Mouse (Mus musculus): ENCODE results near the gene Frmpd1. TPM values are rescaled to one million over a fixed set of nuclear protein-coding genes. Genes with fewer than 3 reads are reported as not detected.

Gene Frmpd1
- polyA plus RNA-seq, 1 experiment from 2014 or later: 0.87 TPM

DNA sequence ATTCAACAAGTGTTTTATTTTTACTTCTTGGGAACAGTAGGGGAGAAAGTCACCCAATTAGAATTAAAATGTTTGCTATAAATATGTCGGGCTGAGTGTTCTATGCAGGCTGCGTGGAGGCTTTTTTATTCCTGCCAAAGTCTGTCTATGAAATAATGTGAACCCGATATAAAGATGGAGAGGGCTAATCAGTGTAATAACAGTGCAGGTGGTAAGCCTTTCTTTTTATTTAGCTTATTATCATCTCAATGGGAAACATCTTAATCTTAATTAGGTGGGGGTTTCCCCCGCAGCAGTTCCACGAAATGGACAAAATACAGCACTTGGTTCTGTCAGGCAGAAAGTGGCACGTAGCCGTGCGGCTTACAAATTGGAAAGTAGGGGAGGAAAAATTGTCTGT, 66.6 kb downstream of the Frmpd1 start:
- WGBS: 86% methylated on average over 8 of the region's 8 CpGs
- no peak for ATAC-seq (replicated peaks; ENCODE audit: low FRiP score, low TSS enrichment, low read depth)

DNA sequence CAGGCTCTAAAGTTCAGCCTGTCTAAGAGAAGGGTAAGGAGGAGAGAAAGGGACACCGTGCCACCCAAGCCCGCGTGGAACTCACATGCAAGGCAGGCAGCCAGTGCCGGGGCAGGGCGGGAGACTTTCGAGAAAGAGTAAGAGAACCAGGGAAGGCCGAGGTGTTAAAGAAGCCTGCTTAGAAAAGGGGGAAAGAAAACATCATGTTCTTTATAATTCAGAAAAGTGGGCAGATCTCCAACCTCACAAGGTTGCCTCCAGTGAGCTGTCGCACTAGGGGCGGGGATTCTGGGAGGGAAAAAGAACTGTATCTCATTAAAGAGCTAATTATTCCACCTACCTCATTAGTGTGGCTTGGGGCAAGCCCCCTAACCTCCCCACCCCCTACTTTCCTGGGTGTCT, 68.2 kb downstream of the Frmpd1 start:
- Histone ChIP-seq H3K4me1 (replicated peaks; ENCODE audit: control insufficient read depth, insufficient read depth, low read length) (0 out of 2 replicates have a peak, but pooled peaks cover 4% of the 10 kb centered on the region), H3K4me2 (ENCODE audit: low read length) (no peak overlapping the region), H3K27me3 (replicated peaks; ENCODE audit: control insufficient read depth, insufficient read depth, low read length) (no peaks in the 10 kb centered on the region), H3K4me3 (ENCODE audit: low read depth, low read length) (no peak overlapping the region), H3K9me3 (ENCODE audit: control insufficient read depth, low read length) (no peaks in the 10 kb centered on the region), H3K36me3 (ENCODE audit: control insufficient read depth, insufficient read depth, low read length) (no peaks in the 10 kb centered on the region), H3K9ac (ENCODE audit: low read length) (no peak overlapping the region), H3K27ac (ENCODE audit: low read depth) (no peak overlapping the region)
- DNase-seq (ENCODE audit: low spot score) (no peak), ATAC-seq (replicated peaks; ENCODE audit: low FRiP score, low TSS enrichment, low read depth) (no peak)
- WGBS: 67% methylated on average over 9 of the region's 9 CpGs

More for the DNA sequence above, 66.6 kb downstream of the Frmpd1 start:
- 0 out of 2 replicates have a peak, but pooled peaks cover 4% of the 10 kb centered on the region for H3K4me1 ChIP-seq (replicated peaks; ENCODE audit: control insufficient read depth, insufficient read depth, low read length)
- H3K27ac ChIP-seq (ENCODE audit: low read depth): no peak overlapping the region
- H3K36me3 ChIP-seq (ENCODE audit: control insufficient read depth, insufficient read depth, low read length): no peaks in the 10 kb centered on the region
- H3K27me3 ChIP-seq (replicated peaks; ENCODE audit: control insufficient read depth, insufficient read depth, low read length): no peaks in the 10 kb centered on the region
- no peak overlapping the region for H3K4me3 ChIP-seq (ENCODE audit: low read depth, low read length)
- DNase-seq (ENCODE audit: low spot score): no peak
- no peak overlapping the region for H3K9ac ChIP-seq (ENCODE audit: low read length)
- no peaks in the 10 kb centered on the region for H3K9me3 ChIP-seq (ENCODE audit: control insufficient read depth, low read length)
- no peak overlapping the region for H3K4me2 ChIP-seq (ENCODE audit: low read length)

DNA sequence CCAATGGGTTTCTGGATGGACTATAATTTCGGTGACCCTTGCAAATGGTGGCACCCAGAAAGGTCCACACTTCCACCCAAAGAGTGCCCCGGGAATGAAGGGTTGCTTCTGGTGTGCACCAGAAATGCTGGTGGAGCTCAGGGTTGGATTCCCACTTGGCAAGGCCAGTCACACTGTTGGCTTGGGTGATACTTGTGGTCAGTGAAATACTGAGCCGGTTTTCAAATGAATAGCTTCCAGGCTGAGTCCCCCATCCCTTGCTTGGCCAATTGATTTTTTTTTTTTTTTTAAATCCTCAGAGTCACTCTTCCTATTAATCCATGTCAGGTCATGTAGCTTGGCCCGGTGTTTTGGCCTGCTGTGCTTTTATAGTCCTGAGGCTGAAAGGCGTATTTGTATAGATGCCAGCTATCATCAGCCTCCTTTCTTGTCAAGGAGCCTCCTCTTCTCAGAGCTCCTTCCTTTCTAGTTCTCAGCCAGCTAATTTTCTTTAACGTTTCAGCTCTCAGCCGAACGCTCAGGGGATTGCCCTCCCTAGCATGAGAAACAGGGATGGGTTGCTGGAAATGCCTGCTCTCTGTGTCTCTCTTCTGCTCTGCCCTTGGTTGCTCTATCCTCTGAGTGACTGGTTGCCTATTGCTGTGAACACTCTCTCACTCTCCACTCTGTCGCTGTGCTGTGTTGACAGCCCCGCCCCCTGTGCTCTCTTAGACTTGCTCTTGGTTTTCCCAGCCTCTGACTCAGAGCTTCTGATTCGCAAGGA, 69.3 kb downstream of the Frmpd1 start:
- Histone ChIP-seq H3K9ac (ENCODE audit: low read length) (no peak overlapping the region), H3K27me3 (replicated peaks; ENCODE audit: control insufficient read depth, insufficient read depth, low read length) (no peaks in the 10 kb centered on the region), H3K9me3 (ENCODE audit: control insufficient read depth, low read length) (no peaks in the 10 kb centered on the region), H3K4me2 (ENCODE audit: low read length) (no peak overlapping the region), H3K27ac (ENCODE audit: low read depth) (no peak overlapping the region), H3K4me3 (ENCODE audit: low read depth, low read length) (no peak overlapping the region), H3K36me3 (ENCODE audit: control insufficient read depth, insufficient read depth, low read length) (no peaks in the 10 kb centered on the region), H3K4me1 (replicated peaks; ENCODE audit: control insufficient read depth, insufficient read depth, low read length) (0 out of 2 replicates have a peak, but pooled peaks cover 4% of the 10 kb centered on the region)
- ATAC-seq (replicated peaks; ENCODE audit: low FRiP score, low TSS enrichment, low read depth) (no peak), DNase-seq (ENCODE audit: low spot score) (no peak)
- 54% methylated on average over 11 of the region's 11 CpGs for whole genome bisulfite sequencing

DNA sequence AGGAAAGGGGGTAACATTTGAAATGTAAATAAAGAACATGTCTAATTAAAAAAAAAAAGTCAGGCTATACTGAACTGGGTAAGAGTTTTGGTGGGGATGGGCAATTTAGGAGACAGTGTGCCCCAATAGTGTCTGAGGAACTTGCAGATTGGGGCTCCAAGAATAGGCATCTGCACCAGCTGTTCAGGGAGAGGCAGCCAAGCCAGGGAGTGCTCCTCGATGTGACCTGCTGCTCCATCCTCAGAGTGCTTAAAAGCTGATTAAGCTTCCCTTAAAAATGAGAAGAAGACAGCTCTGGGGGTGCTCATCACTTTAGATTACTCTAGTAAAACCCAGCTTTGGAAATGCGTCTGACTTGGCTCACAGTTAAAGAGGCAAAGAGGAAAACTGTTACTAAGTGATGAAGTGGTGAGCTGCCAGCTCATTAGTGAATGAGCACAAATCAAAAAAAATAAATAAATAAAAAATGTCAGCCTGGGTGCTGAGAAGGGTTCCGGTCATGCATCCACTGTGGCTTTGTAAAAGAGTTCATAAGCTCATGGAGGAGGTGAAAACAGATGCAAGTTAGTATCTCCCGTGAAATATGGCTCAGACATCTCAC, 74.7 kb downstream of the Frmpd1 start:
- 41% methylated on average over 4 of the region's 4 CpGs for WGBS
- no peaks in the 10 kb centered on the region for H3K9me3 ChIP-seq (ENCODE audit: control insufficient read depth, low read length)
- H3K4me1 ChIP-seq (replicated peaks; ENCODE audit: control insufficient read depth, insufficient read depth, low read length): peaks cover 13% of the 10 kb centered on the region
- no peak overlapping the region for H3K4me3 ChIP-seq (ENCODE audit: low read depth, low read length)
- ATAC-seq (replicated peaks; ENCODE audit: low FRiP score, low TSS enrichment, low read depth) (no peak), DNase-seq (ENCODE audit: low spot score) (no peak)
- no peaks in the 10 kb centered on the region for H3K36me3 ChIP-seq (ENCODE audit: control insufficient read depth, insufficient read depth, low read length)
- H3K27ac ChIP-seq (ENCODE audit: low read depth): no peak overlapping the region
- H3K4me2 ChIP-seq (ENCODE audit: low read length): no peak overlapping the region
- no peaks in the 10 kb centered on the region for H3K27me3 ChIP-seq (replicated peaks; ENCODE audit: control insufficient read depth, insufficient read depth, low read length)
- no peak overlapping the region for H3K9ac ChIP-seq (ENCODE audit: low read length)

DNA sequence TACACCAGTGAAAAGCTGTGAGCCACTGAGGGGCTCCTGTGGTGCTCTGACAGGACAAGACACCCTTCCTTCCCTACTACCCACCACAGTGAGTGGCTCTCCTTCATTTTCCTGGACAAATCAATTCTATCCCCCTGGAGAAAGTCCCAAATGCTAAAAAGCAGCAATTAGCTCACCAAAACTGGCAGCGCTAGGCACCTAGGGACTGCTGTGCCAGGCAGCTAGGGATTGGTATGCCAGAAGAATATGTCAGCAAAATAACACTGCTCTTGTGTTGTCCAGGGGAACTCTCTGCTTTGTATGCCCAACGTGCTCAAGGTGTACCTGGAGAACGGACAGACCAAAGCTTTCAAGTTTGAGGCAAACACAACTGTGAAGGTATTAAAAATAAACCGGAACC, 76.9 kb downstream of the Frmpd1 start:
- Histone ChIP-seq H3K9ac (ENCODE audit: low read length) (no peak overlapping the region), H3K36me3 (ENCODE audit: control insufficient read depth, insufficient read depth, low read length) (no peaks in the 10 kb centered on the region), H3K4me2 (ENCODE audit: low read length) (no peak overlapping the region), H3K9me3 (ENCODE audit: control insufficient read depth, low read length) (no peaks in the 10 kb centered on the region), H3K27ac (ENCODE audit: low read depth) (no peak overlapping the region), H3K4me1 (replicated peaks; ENCODE audit: control insufficient read depth, insufficient read depth, low read length) (peaks cover 10% of the 10 kb centered on the region), H3K27me3 (replicated peaks; ENCODE audit: control insufficient read depth, insufficient read depth, low read length) (no peaks in the 10 kb centered on the region), H3K4me3 (ENCODE audit: low read depth, low read length) (no peak overlapping the region)
- WGBS: 83% methylated on average over 4 of the region's 4 CpGs
- ATAC-seq (replicated peaks; ENCODE audit: low FRiP score, low TSS enrichment, low read depth): no peak
- no peak for DNase-seq (ENCODE audit: low spot score)

DNA sequence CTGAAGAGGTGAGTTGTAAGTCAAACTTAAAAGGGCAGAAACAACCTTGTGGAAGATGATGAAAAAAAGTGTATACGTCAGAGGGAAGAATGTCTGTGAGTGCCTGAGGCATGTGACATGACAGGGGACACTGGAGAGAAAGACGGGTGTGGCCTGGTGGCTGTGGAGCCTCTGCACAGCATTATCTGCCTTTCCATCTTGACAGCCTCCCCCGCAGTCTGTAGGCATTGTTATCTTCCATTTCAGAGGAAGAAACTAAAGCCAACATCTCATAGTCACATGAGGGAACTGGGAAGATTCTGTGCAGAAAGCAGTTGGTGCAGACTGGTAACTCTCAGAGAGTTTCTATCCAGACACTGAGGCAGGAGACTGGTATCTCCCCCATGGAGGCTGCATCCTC, 83.2 kb downstream of the Frmpd1 start:
- DNase-seq (ENCODE audit: low spot score): no peak
- Histone ChIP-seq H3K4me3 (ENCODE audit: low read depth, low read length) (no peak overlapping the region), H3K4me1 (replicated peaks; ENCODE audit: control insufficient read depth, insufficient read depth, low read length) (peaks cover 9% of the 10 kb centered on the region), H3K9ac (ENCODE audit: low read length) (no peak overlapping the region), H3K9me3 (ENCODE audit: control insufficient read depth, low read length) (no peaks in the 10 kb centered on the region), H3K4me2 (ENCODE audit: low read length) (no peak overlapping the region), H3K27me3 (replicated peaks; ENCODE audit: control insufficient read depth, insufficient read depth, low read length) (no peaks in the 10 kb centered on the region), H3K36me3 (ENCODE audit: control insufficient read depth, insufficient read depth, low read length) (no peaks in the 10 kb centered on the region), H3K27ac (ENCODE audit: low read depth) (no peak overlapping the region)
- no peak for ATAC-seq (replicated peaks; ENCODE audit: low FRiP score, low TSS enrichment, low read depth)
- 42% methylated on average over 3 of the region's 3 CpGs for WGBS

DNA sequence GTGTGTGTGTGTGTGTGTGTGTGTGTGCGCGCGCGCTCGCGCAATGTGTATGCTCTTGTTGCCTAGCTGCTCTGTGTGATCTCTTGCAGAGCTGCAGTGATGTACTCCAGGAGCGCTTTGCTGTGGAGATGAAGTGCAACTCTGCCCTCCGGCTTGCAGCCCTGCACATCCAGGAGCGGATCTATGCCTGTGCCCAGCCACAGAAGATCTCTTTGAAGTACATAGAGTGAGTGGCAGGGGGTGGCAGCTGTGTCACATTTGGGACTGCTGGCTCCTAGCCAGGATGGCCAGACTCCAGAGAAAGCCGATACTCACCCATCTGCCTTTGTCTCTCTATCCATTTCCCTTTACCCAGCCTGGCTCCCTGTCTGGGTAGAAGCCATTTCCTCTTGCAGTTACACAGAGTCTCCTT, 86.4 kb downstream of the Frmpd1 start:
- no peaks in the 10 kb centered on the region for H3K9me3 ChIP-seq (ENCODE audit: control insufficient read depth, low read length)
- no peaks in the 10 kb centered on the region for H3K36me3 ChIP-seq (ENCODE audit: control insufficient read depth, insufficient read depth, low read length)
- peak overlapping the region; percentile 35 for H3K4me2 ChIP-seq (ENCODE audit: low read length)
- no peak overlapping the region for H3K4me3 ChIP-seq (ENCODE audit: low read depth, low read length)
- H3K27ac ChIP-seq (ENCODE audit: low read depth): peak overlapping the region; percentile 81
- DNase-seq (ENCODE audit: low spot score) (peak; percentile 67), ATAC-seq (replicated peaks; ENCODE audit: low FRiP score, low TSS enrichment, low read depth) (peak; percentile 85)
- H3K27me3 ChIP-seq (replicated peaks; ENCODE audit: control insufficient read depth, insufficient read depth, low read length): no peaks in the 10 kb centered on the region
- peaks cover 9% of the 10 kb centered on the region for H3K4me1 ChIP-seq (replicated peaks; ENCODE audit: control insufficient read depth, insufficient read depth, low read length)
- no peak overlapping the region for H3K9ac ChIP-seq (ENCODE audit: low read length)
- WGBS: 34% methylated on average over 10 of the region's 10 CpGs

DNA sequence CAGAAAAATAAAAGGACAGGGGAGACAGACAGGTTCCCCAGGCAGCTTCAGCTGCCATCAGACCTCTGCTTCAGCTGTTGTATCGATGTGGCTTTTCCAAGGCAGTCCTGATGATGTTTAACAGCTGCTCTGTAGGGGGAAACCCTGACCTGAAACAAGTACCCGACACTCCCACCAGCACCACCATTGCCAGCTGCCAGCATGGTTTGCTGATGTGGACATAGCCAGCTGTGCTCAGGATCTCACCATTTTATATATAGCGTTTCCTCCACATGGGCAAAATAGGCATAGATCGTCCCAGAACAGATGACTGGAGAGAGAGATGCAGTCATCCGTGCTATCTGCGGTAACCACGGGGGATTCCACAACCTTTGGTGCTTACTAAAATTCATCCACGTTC, 91.1 kb downstream of the Frmpd1 start:
- no peak for DNase-seq (ENCODE audit: low spot score)
- 79% methylated on average over 8 of the region's 8 CpGs for WGBS
- Histone ChIP-seq H3K9me3 (ENCODE audit: control insufficient read depth, low read length) (no peaks in the 10 kb centered on the region), H3K27ac (ENCODE audit: low read depth) (no peak overlapping the region), H3K4me1 (replicated peaks; ENCODE audit: control insufficient read depth, insufficient read depth, low read length) (peaks cover 9% of the 10 kb centered on the region), H3K4me3 (ENCODE audit: low read depth, low read length) (no peak overlapping the region), H3K36me3 (ENCODE audit: control insufficient read depth, insufficient read depth, low read length) (no peaks in the 10 kb centered on the region), H3K27me3 (replicated peaks; ENCODE audit: control insufficient read depth, insufficient read depth, low read length) (no peaks in the 10 kb centered on the region), H3K4me2 (ENCODE audit: low read length) (no peak overlapping the region), H3K9ac (ENCODE audit: low read length) (no peak overlapping the region)
- ATAC-seq (replicated peaks; ENCODE audit: low FRiP score, low TSS enrichment, low read depth): no peak

DNA sequence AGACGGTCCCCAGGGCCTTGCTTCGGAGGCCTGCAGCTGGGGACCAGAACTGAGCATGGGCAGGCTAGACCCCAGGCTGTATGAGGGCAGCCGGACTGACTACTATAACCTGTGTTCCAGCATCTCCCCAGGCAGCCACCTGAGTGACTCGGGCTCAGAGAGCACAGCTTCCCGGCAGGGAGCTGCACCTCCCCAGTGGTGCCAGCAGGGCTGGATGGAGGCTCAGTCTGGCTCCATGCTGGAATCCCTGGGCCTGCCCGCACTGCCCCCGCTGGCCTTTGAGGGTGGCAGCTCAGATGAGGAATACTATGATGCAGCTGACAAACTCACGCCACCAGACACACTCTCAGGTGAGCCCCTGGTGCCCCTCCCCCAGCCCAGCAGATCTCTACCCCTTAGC, 94.6 kb downstream of the Frmpd1 start:
- DNase-seq (ENCODE audit: low spot score) (no peak), ATAC-seq (replicated peaks; ENCODE audit: low FRiP score, low TSS enrichment, low read depth) (no peak)
- WGBS: 56% methylated on average over 8 of the region's 8 CpGs
- H3K4me1 ChIP-seq (replicated peaks; ENCODE audit: control insufficient read depth, insufficient read depth, low read length): no peaks in the 10 kb centered on the region
- H3K9ac ChIP-seq (ENCODE audit: low read length): no peak overlapping the region
- no peaks in the 10 kb centered on the region for H3K36me3 ChIP-seq (ENCODE audit: control insufficient read depth, insufficient read depth, low read length)
- H3K4me2 ChIP-seq (ENCODE audit: low read length): no peak overlapping the region
- H3K27me3 ChIP-seq (replicated peaks; ENCODE audit: control insufficient read depth, insufficient read depth, low read length): no peaks in the 10 kb centered on the region
- H3K9me3 ChIP-seq (ENCODE audit: control insufficient read depth, low read length): no peaks in the 10 kb centered on the region
- no peak overlapping the region for H3K27ac ChIP-seq (ENCODE audit: low read depth)
- no peak overlapping the region for H3K4me3 ChIP-seq (ENCODE audit: low read depth, low read length)

Measured in intestine, embryonic 14.5 days (tissue).